Mouse (Mus musculus) MN1 (cell line): ENCODE results near the gene Gabpb1.

Experiments used
- DNase-seq: peaks from one replicate; pipeline ENCODE4 v3.0.0-alpha.2; 2016; ENCODE audit warnings: low spot score

Gene Gabpb1

GRCm38 (mm10) chr2:126676122-126676515 lies at the start of gene Gabpb1:
TSS of gene Gabpb1 (minus strand) at chr2:126676337.
- DNase-seq: no peak

GRCm38 (mm10) chr2:126712950-126713349 lies 36.8 kb upstream of the Gabpb1 start:
- DNase-seq: no peak

- DNase-seq: no peak
These were observed 36.4 kb upstream of the Gabpb1 start for GRCm38 (mm10) chr2:126712526-126712925.

- no peak for DNase-seq
These were observed 32.2 kb upstream of the Gabpb1 start for GRCm38 (mm10) chr2:126708361-126708760.

- no peak for DNase-seq
These were observed 31.3 kb upstream of the Gabpb1 start for GRCm38 (mm10) chr2:126707438-126707779.

GRCm38 (mm10) chr2:126706759-126707437 lies 30.8 kb upstream of the Gabpb1 start, which contains the start of gene Usp8:
TSS of gene Usp8 (plus strand) at chr2:126707328.
- DNase-seq: peak; percentile 97

GRCm38 (mm10) chr2:126695285-126695684 lies 19.1 kb upstream of the Gabpb1 start:
- DNase-seq: no peak

GRCm38 (mm10) chr2:126691290-126691689 lies 15.2 kb upstream of the Gabpb1 start:
- DNase-seq: no peak

GRCm38 (mm10) chr2:126682937-126683336 lies 6.8 kb upstream of the Gabpb1 start:
- DNase-seq: no peak

- DNase-seq: no peak
These were observed 6.2 kb upstream of the Gabpb1 start for GRCm38 (mm10) chr2:126682333-126682732.

- no peak for DNase-seq
These were observed 1.2 kb upstream of the Gabpb1 start for GRCm38 (mm10) chr2:126677366-126677765.

GRCm38 (mm10) chr2:126675169-126676121 lies 692 bp downstream of the Gabpb1 start:
- peak; percentile 93 for DNase-seq

GRCm38 (mm10) chr2:126674441-126675168 lies 1.5 kb downstream of the Gabpb1 start:
- DNase-seq: peak; percentile 62

GRCm38 (mm10) chr2:126673317-126674242 lies 2.6 kb downstream of the Gabpb1 start:
- DNase-seq: peak; percentile 18

- no peak for DNase-seq
These were observed 7.4 kb downstream of the Gabpb1 start for GRCm38 (mm10) chr2:126668621-126669252.

- no peak for DNase-seq
These were observed 10.2 kb downstream of the Gabpb1 start for GRCm38 (mm10) chr2:126665984-126666383.

GRCm38 (mm10) chr2:126663481-126663880 lies 12.7 kb downstream of the Gabpb1 start:
- DNase-seq: peak; percentile 40

- no peak for DNase-seq
These were observed 23.2 kb downstream of the Gabpb1 start for GRCm38 (mm10) chr2:126652929-126653328.

GRCm38 (mm10) chr2:126647762-126648161 lies 28.4 kb downstream of the Gabpb1 start:
- DNase-seq: no peak

- no peak for DNase-seq
These were observed 29.7 kb downstream of the Gabpb1 start for GRCm38 (mm10) chr2:126646461-126646860.

GRCm38 (mm10) chr2:126644768-126645167 lies 31.4 kb downstream of the Gabpb1 start:
- DNase-seq: no peak
